ENCODE assay signal across 10 mouse cellular contexts in the genomic region with DNA sequence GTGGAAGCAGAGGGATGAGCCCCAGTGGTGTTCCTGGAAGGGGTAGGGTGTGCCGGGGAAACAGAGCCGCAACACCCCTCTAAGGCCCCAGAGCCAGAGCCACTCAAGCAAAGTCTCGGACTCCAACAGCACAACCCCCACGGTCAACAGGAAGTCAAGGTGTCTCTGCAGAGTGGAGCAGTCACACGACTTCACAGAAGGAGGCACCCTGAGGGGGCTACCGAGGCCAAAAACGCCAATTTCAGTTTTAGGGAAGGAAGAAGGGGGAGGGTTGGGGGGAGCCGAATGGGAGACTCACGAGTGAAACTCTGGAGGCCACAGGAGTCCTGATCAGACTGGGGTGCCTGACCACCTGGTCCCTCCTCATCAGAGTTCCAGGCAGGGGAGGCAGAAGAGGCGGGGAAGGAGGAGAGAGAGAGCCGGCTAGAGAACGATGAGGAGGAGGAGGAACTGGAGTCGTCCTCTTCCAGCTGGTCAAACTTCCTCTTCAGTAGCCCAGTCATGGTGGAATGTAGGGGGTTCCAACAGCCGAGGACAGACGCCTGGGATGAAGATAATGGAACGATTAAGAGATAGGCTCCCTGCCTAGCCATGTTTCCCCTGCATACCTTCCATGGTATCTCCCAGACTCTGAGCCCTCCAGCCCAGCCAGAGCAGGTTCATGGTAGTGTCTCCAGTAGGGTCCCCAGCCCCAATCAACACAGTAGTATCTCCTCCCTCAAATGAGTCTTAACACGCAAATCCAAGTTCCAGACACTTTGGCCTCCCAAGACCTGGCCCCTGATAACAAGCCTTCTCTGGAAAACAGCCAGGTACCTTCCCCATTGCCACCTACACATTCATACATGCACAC. TPM values are rescaled to one million over a fixed set of nuclear protein-coding genes. Genes with fewer than 3 reads are reported as not detected.
DNase-seq lines count a peak whose midpoint lies in the region; ATAC-seq and TF ChIP-seq lines count a peak whose summit lies in the region.
"Had no signal": no experiment of that assay in that cellular context is flagged by ENCODE, and none has a peak within 500 bp of the region (broad histone marks: within the 10 kb centered on the region; RNA-seq: fewer than 3 reads in every experiment).

No protein-coding gene starts in this region.

- peaks cover 44% of the 10 kb centered on the region for H3K4me1 ChIP-seq in kidney, embryonic 14.5 days (ENCODE audit: control insufficient read depth, insufficient read depth, low read length)
- peaks cover 20 to 53% of the 10 kb centered on the region in 2 experiments for H3K4me1 ChIP-seq in CH12.LX (ENCODE audit: control insufficient read depth in 1 of 2, insufficient read depth in 2 of 2)
- H3K4me1 ChIP-seq in embryonic fibroblast, embryonic 13.5 days (ENCODE audit: control insufficient read depth, insufficient read depth, low read length), result peaks cover 31% of the 10 kb centered on the region
- peaks cover 14% of the 10 kb centered on the region; the same call in 1 of the 2 replicates for H3K4me1 ChIP-seq in hindbrain, embryonic 11.5 days (replicated peaks; ENCODE audit: control insufficient read depth, insufficient read depth, low read length)

- no peak overlapping the region for H3K27ac ChIP-seq in kidney, embryonic 14.5 days (ENCODE audit: low read depth, low read length)
- peak overlapping the region; percentile 96 for H3K27ac ChIP-seq in CH12.LX (ENCODE audit: insufficient read depth, low read depth)
- peak overlapping the region; percentile 18; the same call in 1 of the 2 replicates for H3K27ac ChIP-seq in embryonic fibroblast, embryonic 13.5 days (ENCODE audit: insufficient read depth, low read length)
- no peak overlapping the region for H3K27ac ChIP-seq in hindbrain, embryonic 11.5 days (ENCODE audit: low read depth, low read length)
- H3K27ac ChIP-seq: embryonic facial prominence, embryonic 13.5 days had no signal

- dilution Hi-C loops in CH12.LX (cut with MboI; ENCODE audit: extremely low pct_ligation_motif_present, extremely low pct_unique_long_range_greater_than_20kb, low sequenced_read_pairs), result no loop called here

- TF ChIP-seq EP300 in CH12.LX (IDR thresholded peaks at IDR 0.05; ENCODE audit: low read length), result peak; percentile 16; the same call in 1 of the 2 replicates

- in situ Hi-C loops in CH12.LX (cut with MboI; ENCODE audit: low pct_ligation_motif_present, low pct_unique_long_range_greater_than_20kb, low sequenced_read_pairs), result no loop called here

- TF ChIP-seq POLR2A in CH12.LX (IDR thresholded peaks at IDR 0.05; ENCODE audit: low read depth, low read length), result no peak
- no peak for TF ChIP-seq POLR2A in embryonic fibroblast, embryonic 13.5 days (IDR thresholded peaks at IDR 0.05; ENCODE audit: low read depth, low read length)
- TF ChIP-seq POLR2A in myocyte (IDR thresholded peaks at IDR 0.05; ENCODE audit: insufficient read length, low read depth), result no peak

- WGBS in kidney, embryonic 14.5 days, result 26% methylated on average over 17 of the region's 17 CpGs
- WGBS in hindbrain, embryonic 11.5 days, result 65% methylated on average over 17 of the region's 17 CpGs

- H3K4me3 ChIP-seq in kidney, embryonic 14.5 days (ENCODE audit: low read length), result no peak overlapping the region
- H3K4me3 ChIP-seq in CH12.LX (replicated peaks in 1 of 3; ENCODE audit: low read depth in 2 of 3, low read length in 2 of 3, poor library complexity in 1 of 3) (peak overlapping the region; percentile 54 to 69 (median 55)), myocyte (no peak overlapping the region)
- H3K4me3 ChIP-seq in embryonic fibroblast, embryonic 13.5 days (ENCODE audit: insufficient read depth, low read length), result no peak overlapping the region
- no peak overlapping the region for H3K4me3 ChIP-seq in hindbrain, embryonic 11.5 days (ENCODE audit: low read depth, low read length)
- H3K4me3 ChIP-seq: embryonic facial prominence, embryonic 13.5 days had no signal

- peaks cover 28% of the 10 kb centered on the region for H3K79me2 ChIP-seq in CH12.LX (replicated peaks; ENCODE audit: control insufficient read depth, extremely low read depth, insufficient read depth, poor library complexity, severe bottlenecking)
- peaks cover 39% of the 10 kb centered on the region for H3K79me2 ChIP-seq in myocyte (ENCODE audit: control insufficient read depth, insufficient read depth)

- peaks cover 27% of the 10 kb centered on the region for H3K36me3 ChIP-seq in kidney, embryonic 14.5 days (ENCODE audit: control insufficient read depth, insufficient read depth, low read length)
- H3K36me3 ChIP-seq in CH12.LX (replicated peaks in 1 of 2; ENCODE audit: control insufficient read depth in 1 of 2, insufficient read depth in 1 of 2, low read length in 1 of 2) (peaks cover 29 to 33% of the 10 kb centered on the region in 2 experiments), myocyte (ENCODE audit: control insufficient read depth, insufficient read depth) (peaks cover 5% of the 10 kb centered on the region)
- no peaks in the 10 kb centered on the region for H3K36me3 ChIP-seq in hindbrain, embryonic 11.5 days (ENCODE audit: control insufficient read depth, insufficient read depth, low read length)

- peak overlapping the region; percentile 15; the same call in 1 of the 2 replicates for H3K4me2 ChIP-seq in kidney, embryonic 14.5 days (replicated peaks; ENCODE audit: low read depth, low read length)
- peak overlapping the region; percentile 71 for H3K4me2 ChIP-seq in CH12.LX (ENCODE audit: insufficient read depth, low read depth, poor library complexity, severe bottlenecking)
- H3K4me2 ChIP-seq in myocyte (ENCODE audit: low read depth), result peak overlapping the region; percentile 52
- no peak overlapping the region for H3K4me2 ChIP-seq in hindbrain, embryonic 11.5 days (replicated peaks; ENCODE audit: low read depth, low read length)
- H3K4me2 ChIP-seq: embryonic facial prominence, embryonic 13.5 days had no signal

- DNase-seq in kidney, adult 9 months, result no peak
- DNase-seq in CH12.LX (ENCODE audit: extremely low read depth), result no peak
- no peak for DNase-seq in hindbrain, embryonic 11.5 days (ENCODE audit: low spot score)
- DNase-seq in retina, embryonic 14.5 days (ENCODE audit: low spot score), result no peak
- DNase-seq in cerebellum, postnatal 10 days, result no peak
- DNase-seq: right cerebral cortex, adult 18-20 months had no signal

- no peaks in the 10 kb centered on the region for H3K27me3 ChIP-seq in kidney, embryonic 14.5 days (ENCODE audit: control insufficient read depth, insufficient read depth, low read length)
- H3K27me3 ChIP-seq in CH12.LX (replicated peaks), result no peaks in the 10 kb centered on the region
- H3K27me3 ChIP-seq in myocyte (ENCODE audit: control insufficient read depth, insufficient read depth, insufficient read length), result no peaks in the 10 kb centered on the region
- no peaks in the 10 kb centered on the region for H3K27me3 ChIP-seq in hindbrain, embryonic 11.5 days (ENCODE audit: control insufficient read depth, insufficient read depth, low read length)
- H3K27me3 ChIP-seq: embryonic facial prominence, embryonic 13.5 days had no signal

- no peak for ATAC-seq in kidney, embryonic 14.5 days (ENCODE audit: low FRiP score, low TSS enrichment)
- ATAC-seq in hindbrain, embryonic 11.5 days (ENCODE audit: low FRiP score), result no peak

- TF ChIP-seq CTCF in CH12.LX (conservative IDR thresholded peaks at IDR 0.05 in 1 of 2, IDR thresholded peaks at IDR 0.05 in 1 of 2; ENCODE audit: low read depth in 2 of 2, low read length in 2 of 2), result no peak
- no peak for TF ChIP-seq CTCF in embryonic fibroblast, embryonic 13.5 days (IDR thresholded peaks at IDR 0.05; ENCODE audit: borderline replicate concordance, insufficient read depth, low read length)

- H3ac ChIP-seq in myocyte (ENCODE audit: control insufficient read depth, insufficient read length), result no peak overlapping the region

- H3K9me3 ChIP-seq in kidney, embryonic 14.5 days (ENCODE audit: control insufficient read depth, low read length), result no peaks in the 10 kb centered on the region
- H3K9me3 ChIP-seq in CH12.LX (replicated peaks; ENCODE audit: low read length), result peaks cover 2% of the 10 kb centered on the region
- H3K9me3 ChIP-seq in hindbrain, embryonic 11.5 days (ENCODE audit: control insufficient read depth, low read length), result no peaks in the 10 kb centered on the region
- H3K9me3 ChIP-seq: embryonic facial prominence, embryonic 13.5 days had no signal

- no peak for TF ChIP-seq RAD21 in CH12.LX (IDR thresholded peaks at IDR 0.05; ENCODE audit: low read depth, low read length)

- H3K9ac ChIP-seq in kidney, embryonic 14.5 days (ENCODE audit: low read depth, low read length), result 0 out of 2 replicates have a peak overlapping the region, but pooled peaks have one; percentile 23
- H3K9ac ChIP-seq in CH12.LX (ENCODE audit: insufficient read depth, low read depth), result peak overlapping the region; percentile 47
- H3K9ac ChIP-seq in hindbrain, embryonic 11.5 days (ENCODE audit: low read depth, low read length), result no peak overlapping the region

RNA-seq across cellular contexts. Expression of a gene that starts 7.5 kb away (rescaled TPM):
- polyA plus RNA-seq in kidney, embryonic 14.5 days (2014; fragmentation: Nextera tagmentation; extraction: Ambion mirVana), result 1.9 and 3.9 TPM in 2 replicates
- total RNA-seq in CH12.LX (2012; rRNA removed), result 15.5 and 15.7 TPM in 2 replicates
- 5.7 and 8.6 TPM in 2 replicates for total RNA-seq in CH12.LX (2014; rRNA removed)
- polyA plus RNA-seq in CH12.LX (2012; ENCODE audit: insufficient read length, low read depth), result 7.8 and 8.1 TPM in 2 replicates
- polyA plus RNA-seq in embryonic fibroblast, embryonic 13.5 days (2011; ENCODE audit: insufficient read length, low read depth, missing spikeins), result 17.7 and 20.1 TPM in 2 replicates
- 9.2 TPM for polyA plus RNA-seq in myocyte (2012; fragmentation: generic; extraction: Trizol)
- 0.62 and 1.3 TPM in 2 replicates for polyA plus RNA-seq in hindbrain, embryonic 11.5 days (2014; fragmentation: Nextera tagmentation; extraction: Ambion mirVana)

RNA-seq across cellular contexts. Expression of a gene that starts 39.5 kb away (rescaled TPM):
- polyA plus RNA-seq in kidney, embryonic 14.5 days (2014; fragmentation: Nextera tagmentation; extraction: Ambion mirVana), result 0.06 and 0.19 TPM in 2 replicates
- total RNA-seq in CH12.LX (2012; rRNA removed) (0.13 and 0.21 TPM in 2 replicates), CH12.LX (2014; rRNA removed) (0.19 TPM in 1 of 2 replicates, not detected in the other)
- polyA plus RNA-seq in CH12.LX (2012; ENCODE audit: insufficient read length, low read depth) (0.47 and 0.48 TPM in 2 replicates), myocyte (2012; fragmentation: generic; extraction: Trizol) (0.05 TPM)
- polyA plus RNA-seq in embryonic fibroblast, embryonic 13.5 days (2011; ENCODE audit: insufficient read length, low read depth, missing spikeins), result not detected in 2 replicates
- 0.23 and 0.60 TPM in 2 replicates for polyA plus RNA-seq in hindbrain, embryonic 11.5 days (2014; fragmentation: Nextera tagmentation; extraction: Ambion mirVana)

RNA-seq across cellular contexts. Expression of a gene that starts 39.6 kb away (rescaled TPM):
- 17.8 and 22.1 TPM in 2 replicates for polyA plus RNA-seq in kidney, embryonic 14.5 days (2014; fragmentation: Nextera tagmentation; extraction: Ambion mirVana)
- total RNA-seq in CH12.LX (2012; rRNA removed) (10.9 and 12.6 TPM in 2 replicates), CH12.LX (2014; rRNA removed) (8.7 TPM in 2 replicates)
- polyA plus RNA-seq in CH12.LX (2012; ENCODE audit: insufficient read length, low read depth) (8.6 and 9.2 TPM in 2 replicates), myocyte (2012; fragmentation: generic; extraction: Trizol) (10.5 TPM)
- polyA plus RNA-seq in embryonic fibroblast, embryonic 13.5 days (2011; ENCODE audit: insufficient read length, low read depth, missing spikeins), result 7.4 and 10.5 TPM in 2 replicates
- 17.3 and 18.5 TPM in 2 replicates for polyA plus RNA-seq in hindbrain, embryonic 11.5 days (2014; fragmentation: Nextera tagmentation; extraction: Ambion mirVana)

RNA-seq across cellular contexts. Expression of a gene that starts 46.5 kb away (rescaled TPM):
- not detected in 2 replicates for polyA plus RNA-seq in kidney, embryonic 14.5 days (2014; fragmentation: Nextera tagmentation; extraction: Ambion mirVana)
- total RNA-seq in CH12.LX (2012; rRNA removed), result not detected in 2 replicates
- not detected in 2 replicates for total RNA-seq in CH12.LX (2014; rRNA removed)
- polyA plus RNA-seq in CH12.LX (2012; ENCODE audit: insufficient read length, low read depth), result not detected in 2 replicates
- not detected in 2 replicates for polyA plus RNA-seq in embryonic fibroblast, embryonic 13.5 days (2011; ENCODE audit: insufficient read length, low read depth, missing spikeins)
- polyA plus RNA-seq in myocyte (2012; fragmentation: generic; extraction: Trizol), result 35.6 TPM
- polyA plus RNA-seq in hindbrain, embryonic 11.5 days (2014; fragmentation: Nextera tagmentation; extraction: Ambion mirVana), result 0.04 TPM in 1 of 2 replicates, not detected in the other

Comparison
In these comparisons a context has a peak if more than half of its experiments do, and no peak if none do; other contexts are left out.
1. H3K27ac ChIP-seq: peak in CH12.LX (single experiment) and embryonic fibroblast, embryonic 13.5 days (single experiment); none in kidney, embryonic 14.5 days (single experiment) and hindbrain, embryonic 11.5 days (single experiment).
2. H3K4me3 ChIP-seq: peak in CH12.LX (3 of 3); none in kidney, embryonic 14.5 days (single experiment), embryonic fibroblast, embryonic 13.5 days (single experiment), myocyte (single experiment) and hindbrain, embryonic 11.5 days (single experiment).